ENCODE assay signal across 9 mouse cellular contexts in the genomic region with DNA sequence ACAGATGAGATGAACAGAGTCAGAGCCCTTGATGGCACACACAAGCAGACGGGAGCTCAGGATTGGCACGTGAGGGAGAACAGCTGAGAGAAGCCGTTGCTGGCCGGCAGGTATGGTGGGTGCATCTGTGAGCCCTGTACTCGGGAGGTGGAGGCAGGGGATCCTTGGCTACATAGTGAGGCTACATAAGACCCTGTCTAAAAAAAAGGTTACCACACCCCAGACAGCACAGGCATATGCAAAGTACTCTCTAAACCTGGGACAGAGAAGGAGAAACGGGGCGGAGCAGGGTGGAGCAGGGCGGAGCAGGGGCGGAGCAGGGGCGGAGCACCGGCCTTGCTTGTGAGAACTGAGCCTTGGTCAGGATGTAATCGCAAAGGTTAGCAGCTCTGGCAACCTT. TPM values are rescaled to one million over a fixed set of nuclear protein-coding genes. Genes with fewer than 3 reads are reported as not detected.
A peak's percentile ranks its signal among the peaks of the same experiment; 100 is the strongest.
DNase-seq lines count a peak whose midpoint lies in the region; ATAC-seq and TF ChIP-seq lines count a peak whose summit lies in the region.
"Had no signal": no experiment of that assay in that cellular context is flagged by ENCODE, and none has a peak within 500 bp of the region (broad histone marks: within the 10 kb centered on the region; RNA-seq: fewer than 3 reads in every experiment).

No protein-coding gene starts in this region.

- intact Hi-C loops in left cerebral cortex, adult 2 months (cut with DNase I): no loop called here
- intact Hi-C loops in left cerebral cortex, postnatal 4 days (cut with DNase I): no loop called here

- no peak for TF ChIP-seq POLR2A in liver, adult 2 months (IDR thresholded peaks at IDR 0.05; ENCODE audit: extremely low read depth, insufficient read depth, low read length)

- no peak overlapping the region for H3K27ac ChIP-seq in left cerebral cortex, adult 2 months
- H3K27ac ChIP-seq in liver, adult 2 months (replicated peaks; ENCODE audit: insufficient read depth, low read depth, low read length): peak overlapping the region; percentile 5; the same call in 1 of the 2 replicates
- H3K27ac ChIP-seq: embryonic facial prominence, embryonic 15.5 days had no signal

- H3K4me1 ChIP-seq in liver, adult 2 months (ENCODE audit: control insufficient read depth, insufficient read depth, low read length): peaks cover 3% of the 10 kb centered on the region; the same call in 1 of the 2 replicates

- peak overlapping the region; percentile 28; the same call in 1 of the 2 replicates for H3K4me3 ChIP-seq in left cerebral cortex, adult 2 months
- H3K4me3 ChIP-seq in liver, adult 2 months (ENCODE audit: insufficient read depth, low read depth, low read length): no peak overlapping the region
- H3K4me3 ChIP-seq: embryonic facial prominence, embryonic 15.5 days; megakaryocyte, embryonic 14.5 days had no signal

- no peak overlapping the region for H3K9ac ChIP-seq in liver, adult 2 months (ENCODE audit: low read depth, low read length)
- H3K9ac ChIP-seq: embryonic facial prominence, embryonic 15.5 days had no signal

- peaks cover 37% of the 10 kb centered on the region for H3K36me3 ChIP-seq in liver, adult 2 months (ENCODE audit: control insufficient read depth, insufficient read depth, low read length)
- H3K36me3 ChIP-seq in splenic B cell, adult 2 months (ENCODE audit: control insufficient read depth, insufficient read depth, low read length, poor library complexity, severe bottlenecking): peaks cover 8% of the 10 kb centered on the region; the same call in 1 of the 2 replicates

- H3K27me3 ChIP-seq in liver, adult 2 months (ENCODE audit: control insufficient read depth, insufficient read depth, low read length): no peaks in the 10 kb centered on the region
- H3K27me3 ChIP-seq in splenic B cell, adult 2 months (ENCODE audit: control insufficient read depth, insufficient read depth, low read length, poor library complexity, severe bottlenecking): no peaks in the 10 kb centered on the region
- H3K27me3 ChIP-seq: embryonic facial prominence, embryonic 15.5 days; megakaryocyte, embryonic 14.5 days had no signal

- H3K79me2 ChIP-seq in liver, adult 2 months (ENCODE audit: control insufficient read depth, insufficient read depth, low read length): peaks cover 3% of the 10 kb centered on the region; the same call in 1 of the 2 replicates

- WGBS in liver, adult 2 months: 68% methylated on average over 12 of the region's 12 CpGs

- no peak for TF ChIP-seq CTCF in left cerebral cortex, adult 2 months (IDR thresholded peaks at IDR 0.05)
- TF ChIP-seq CTCF in liver, adult 2 months (IDR thresholded peaks at IDR 0.05; ENCODE audit: low read depth, low read length): no peak

- peak in 1 of 2 experiments; percentile 27 for DNase-seq in left cerebral cortex, adult 2 months (ENCODE audit: extremely low spot score in 1 of 2, low spot score in 2 of 2)
- no peak for DNase-seq in left cerebral cortex, postnatal 4 days
- peak; percentile 82 for DNase-seq in ZHBTc4 (ENCODE audit: low read depth, low spot score)
- DNase-seq in liver, adult 2 months (ENCODE audit: extremely low read depth, low read depth, low spot score): peak; percentile 29
- peak; percentile 30 for DNase-seq in splenic B cell, adult 2 months (ENCODE audit: low read depth, low spot score)
- no peak for DNase-seq in frontal cortex, postnatal 14 days (ENCODE audit: low spot score in 2 of 2)

- ATAC-seq in erythroid progenitor cell, adult 5-6 weeks (replicated peaks; ENCODE audit: low FRiP score, poor library complexity, severe bottlenecking): peak; percentile 83

RNA-seq across cellular contexts. Expression of a gene that starts 2.8 kb away (rescaled TPM):
- total RNA-seq in left cerebral cortex, adult 2 months (2021): 10 to 100 TPM; 13.0 to 14.3 TPM
- total RNA-seq in left cerebral cortex, postnatal 4 days (2021): 10 to 100 TPM; 17.6 to 22.0 TPM
- 27.0 and 42.3 TPM in 2 replicates for total RNA-seq in erythroid progenitor cell, adult 5-6 weeks (2015; ENCODE audit: low replicate concordance)
- 36.5 and 47.0 TPM in 2 replicates for total RNA-seq in erythroid progenitor cell, adult 5-6 weeks (2017; ENCODE audit: low replicate concordance)
- 3.0 and 4.2 TPM in 2 replicates for total RNA-seq in liver, adult 2 months (2014; rRNA removed)
- 2.8 and 4.0 TPM in 2 replicates for polyA plus RNA-seq in liver, adult 2 months (2012; rRNA removed)

RNA-seq across cellular contexts. Expression of a gene that starts 26.8 kb away (rescaled TPM):
- 10 to 100 TPM; 22.4 to 24.9 TPM for total RNA-seq in left cerebral cortex, adult 2 months (2021)
- total RNA-seq in left cerebral cortex, postnatal 4 days (2021): 10 to 100 TPM; 40.9 to 47.2 TPM
- total RNA-seq in erythroid progenitor cell, adult 5-6 weeks (2015; ENCODE audit: low replicate concordance): 13.0 and 18.0 TPM in 2 replicates
- 8.9 and 14.1 TPM in 2 replicates for total RNA-seq in erythroid progenitor cell, adult 5-6 weeks (2017; ENCODE audit: low replicate concordance)
- total RNA-seq in liver, adult 2 months (2014; rRNA removed): 28.3 and 29.5 TPM in 2 replicates
- polyA plus RNA-seq in liver, adult 2 months (2012; rRNA removed): 11.2 and 12.2 TPM in 2 replicates

RNA-seq across cellular contexts. Expression of a gene that starts 53.0 kb away (rescaled TPM):
- total RNA-seq in left cerebral cortex, adult 2 months (2021): 1 to 10 TPM; 1.6 to 2.6 TPM
- 1 to 10 TPM; 1.4 to 2.1 TPM for total RNA-seq in left cerebral cortex, postnatal 4 days (2021)
- not detected in 2 replicates for total RNA-seq in erythroid progenitor cell, adult 5-6 weeks (2015; ENCODE audit: low replicate concordance)
- not detected in 2 replicates for total RNA-seq in erythroid progenitor cell, adult 5-6 weeks (2017; ENCODE audit: low replicate concordance)
- total RNA-seq in liver, adult 2 months (2014; rRNA removed): 0.40 TPM in 1 of 2 replicates, not detected in the other
- polyA plus RNA-seq in liver, adult 2 months (2012; rRNA removed): not detected in 2 replicates

Comparison
In these comparisons a context has a peak if more than half of its experiments do, and no peak if none do; other contexts are left out.
1. DNase-seq: peak in ZHBTc4 (single experiment), liver, adult 2 months (single experiment) and splenic B cell, adult 2 months (single experiment); none in left cerebral cortex, postnatal 4 days (single experiment) and frontal cortex, postnatal 14 days (0 of 2).